Mouse (Mus musculus): Measurements from ENCODE around the gene Rdh9.

DNA sequence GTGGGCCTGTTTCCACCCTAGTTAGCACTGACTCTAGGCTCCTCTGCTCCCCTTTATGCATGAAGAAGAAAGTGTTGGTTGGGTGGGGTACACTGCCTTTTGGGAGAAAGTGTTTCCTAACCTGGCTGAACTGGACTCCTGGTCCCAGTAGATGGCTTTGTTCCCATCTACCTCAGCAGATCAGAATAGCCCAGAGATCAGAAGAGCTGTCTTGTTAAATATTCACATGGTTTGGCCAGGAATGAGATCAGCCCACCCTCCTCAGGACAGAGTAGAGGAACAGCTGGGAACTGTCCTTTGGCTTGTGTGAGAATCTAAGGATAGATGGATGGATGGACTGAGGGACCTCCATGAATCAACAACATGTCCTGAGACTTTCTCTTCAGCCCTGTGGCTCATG lies 39.7 kb downstream of the Rdh9 start:
- TF ChIP-seq CTCF (conservative IDR thresholded peaks at IDR 0.05; ENCODE audit: insufficient read depth, insufficient read length, low read depth, low read length), result no peak
- no peak for TF ChIP-seq POLR2A (IDR thresholded peaks at IDR 0.05; ENCODE audit: low read depth, low read length)
